ENCODE assay signal across 8 mouse cellular contexts in the genomic region with DNA sequence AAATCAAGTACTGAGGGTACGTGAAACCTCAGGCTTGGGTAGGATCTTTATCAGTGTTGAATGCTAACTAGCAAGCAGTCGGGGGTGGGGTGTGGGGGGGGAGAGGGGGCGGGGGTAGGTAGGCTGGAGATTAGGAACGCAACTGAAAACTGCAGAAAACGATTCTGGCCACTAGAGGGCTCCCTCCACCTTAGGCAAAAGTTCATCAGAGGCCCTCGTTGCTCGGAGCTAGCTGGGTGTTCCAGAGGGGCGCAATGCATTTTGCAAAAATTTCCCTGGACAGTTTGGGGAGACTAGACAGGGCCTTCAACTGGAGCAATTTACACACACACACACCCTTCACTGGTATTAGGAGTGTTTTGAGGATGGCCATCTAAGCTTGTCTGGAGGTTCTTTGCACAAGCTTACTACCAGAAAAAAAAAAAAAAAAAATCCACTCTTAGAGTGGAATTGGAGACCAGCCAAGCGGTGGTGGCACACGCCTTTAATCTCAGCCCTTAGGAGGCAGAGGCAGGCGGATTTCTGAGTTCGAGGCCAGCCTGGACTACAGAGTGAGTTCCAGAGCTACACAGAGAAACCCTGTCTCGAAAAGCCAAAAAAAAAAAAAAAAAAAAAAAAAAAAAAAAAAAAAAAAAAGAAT. TPM values are rescaled to one million over a fixed set of nuclear protein-coding genes. Genes with fewer than 3 reads are reported as not detected.
DNase-seq lines count a peak whose midpoint lies in the region; ATAC-seq and TF ChIP-seq lines count a peak whose summit lies in the region.

No protein-coding gene starts in this region.

- peaks cover 35% of the 10 kb centered on the region for H3K27me3 ChIP-seq in kidney, embryonic 14.5 days (ENCODE audit: control insufficient read depth, insufficient read depth, low read length)
- peaks cover 46% of the 10 kb centered on the region for H3K27me3 ChIP-seq in intestine, postnatal 0 days (replicated peaks; ENCODE audit: control insufficient read depth, insufficient read depth, low read length)
- peaks cover 17% of the 10 kb centered on the region for H3K27me3 ChIP-seq in liver, adult 2 months (ENCODE audit: control insufficient read depth, insufficient read depth, low read length)

- DNase-seq in kidney, adult 18-20 months = peak; percentile 79
- peak; percentile 40 for DNase-seq in c-Kit-negative CD71-positive TER-119-positive erythroid progenitor cells, embryonic 14.5 days (ENCODE audit: low read depth, low spot score)
- DNase-seq in frontal cortex, postnatal 10 days (ENCODE audit: low spot score in 2 of 2) = peak; percentile 57 to 79
- DNase-seq in liver, adult 2 months (ENCODE audit: extremely low read depth, low read depth, low spot score) = peak; percentile 60
- peak; percentile 67 for DNase-seq in ovary, postnatal 14 days (ENCODE audit: low spot score)
- DNase-seq in thymus, postnatal 0 days (ENCODE audit: low spot score) = peak; percentile 87

- TF ChIP-seq POLR2A in liver, adult 2 months (IDR thresholded peaks at IDR 0.05; ENCODE audit: extremely low read depth, insufficient read depth, low read length) = no peak

- no peaks in the 10 kb centered on the region for H3K36me3 ChIP-seq in kidney, embryonic 14.5 days (ENCODE audit: control insufficient read depth, insufficient read depth, low read length)
- no peaks in the 10 kb centered on the region for H3K36me3 ChIP-seq in intestine, postnatal 0 days (ENCODE audit: control insufficient read depth, insufficient read depth)
- no peaks in the 10 kb centered on the region for H3K36me3 ChIP-seq in liver, adult 2 months (ENCODE audit: control insufficient read depth, insufficient read depth, low read length)

- WGBS in kidney, embryonic 14.5 days = 8% methylated on average over 13 of the region's 13 CpGs
- WGBS in intestine, postnatal 0 days = 11% methylated on average over 13 of the region's 13 CpGs
- WGBS in liver, adult 2 months = 3% methylated on average over 13 of the region's 13 CpGs

- no peaks in the 10 kb centered on the region for H3K4me1 ChIP-seq in kidney, embryonic 14.5 days (ENCODE audit: control insufficient read depth, insufficient read depth, low read length)
- H3K4me1 ChIP-seq in intestine, postnatal 0 days (replicated peaks; ENCODE audit: control insufficient read depth, insufficient read depth, low read length) = peaks cover 8% of the 10 kb centered on the region; the same call in 1 of the 2 replicates
- peaks cover 7% of the 10 kb centered on the region; the same call in 1 of the 2 replicates for H3K4me1 ChIP-seq in liver, adult 2 months (ENCODE audit: control insufficient read depth, insufficient read depth, low read length)

- TF ChIP-seq CTCF in intestine, postnatal 0 days (IDR thresholded peaks at IDR 0.05; ENCODE audit: low read depth) = peak; percentile 88
- TF ChIP-seq CTCF in liver, adult 2 months (IDR thresholded peaks at IDR 0.05; ENCODE audit: low read depth, low read length) = peak; percentile 82

- H3K27ac ChIP-seq in kidney, embryonic 14.5 days (ENCODE audit: low read depth, low read length) = no peak overlapping the region
- H3K27ac ChIP-seq in intestine, postnatal 0 days (ENCODE audit: low read depth, low read length) = no peak overlapping the region
- H3K27ac ChIP-seq in liver, adult 2 months (replicated peaks; ENCODE audit: insufficient read depth, low read depth, low read length) = no peak overlapping the region

- H3K4me2 ChIP-seq in kidney, embryonic 14.5 days (replicated peaks; ENCODE audit: low read depth, low read length) = no peak overlapping the region
- no peak overlapping the region for H3K4me2 ChIP-seq in intestine, postnatal 0 days (replicated peaks; ENCODE audit: low read depth)

- no peak for ATAC-seq in kidney, embryonic 14.5 days (ENCODE audit: low FRiP score, low TSS enrichment)
- ATAC-seq in intestine, postnatal 0 days = no peak; the same call in 1 of the 2 replicates

- H3K9ac ChIP-seq in kidney, embryonic 14.5 days (ENCODE audit: low read depth, low read length) = no peak overlapping the region
- H3K9ac ChIP-seq in intestine, postnatal 0 days (ENCODE audit: low read depth, low read length) = no peak overlapping the region
- H3K9ac ChIP-seq in liver, adult 2 months (ENCODE audit: low read depth, low read length) = no peak overlapping the region

- H3K79me2 ChIP-seq in liver, adult 2 months (ENCODE audit: control insufficient read depth, insufficient read depth, low read length) = no peaks in the 10 kb centered on the region

- no peak overlapping the region for H3K4me3 ChIP-seq in kidney, embryonic 14.5 days (ENCODE audit: low read length)
- no peak overlapping the region for H3K4me3 ChIP-seq in intestine, postnatal 0 days (ENCODE audit: low read depth, low read length)
- no peak overlapping the region for H3K4me3 ChIP-seq in liver, adult 2 months (ENCODE audit: insufficient read depth, low read depth, low read length)

- no peaks in the 10 kb centered on the region for H3K9me3 ChIP-seq in kidney, embryonic 14.5 days (ENCODE audit: control insufficient read depth, low read length)
- no peaks in the 10 kb centered on the region for H3K9me3 ChIP-seq in intestine, postnatal 0 days (ENCODE audit: control insufficient read depth)

RNA-seq across cellular contexts. Expression of a gene that starts 1.5 kb away (rescaled TPM):
- polyA plus RNA-seq in kidney, embryonic 14.5 days (2014; fragmentation: Nextera tagmentation; extraction: Ambion mirVana) = 3.8 and 7.2 TPM in 2 replicates
- 2.7 and 3.0 TPM in 2 replicates for polyA plus RNA-seq in intestine, postnatal 0 days (2015; fragmentation: Nextera tagmentation; extraction: Ambion mirVana)
- not detected in 2 replicates for total RNA-seq in liver, adult 2 months (2014; rRNA removed)
- 0.06 TPM in 2 replicates for polyA plus RNA-seq in liver, adult 2 months (2012; rRNA removed)
- 0.13 and 0.23 TPM in 2 replicates for polyA plus RNA-seq in thymus, postnatal 0 days (2015; fragmentation: Nextera tagmentation; extraction: Ambion mirVana)

RNA-seq across cellular contexts. Expression of a gene that starts 43.3 kb away (rescaled TPM):
- 363 and 456 TPM in 2 replicates for polyA plus RNA-seq in kidney, embryonic 14.5 days (2014; fragmentation: Nextera tagmentation; extraction: Ambion mirVana)
- polyA plus RNA-seq in intestine, postnatal 0 days (2015; fragmentation: Nextera tagmentation; extraction: Ambion mirVana) = 62.0 and 79.2 TPM in 2 replicates
- 5.3 and 6.8 TPM in 2 replicates for total RNA-seq in liver, adult 2 months (2014; rRNA removed)
- 5.7 and 8.0 TPM in 2 replicates for polyA plus RNA-seq in liver, adult 2 months (2012; rRNA removed)
- 339 and 404 TPM in 2 replicates for polyA plus RNA-seq in thymus, postnatal 0 days (2015; fragmentation: Nextera tagmentation; extraction: Ambion mirVana)
